Mouse (Mus musculus) lung, embryonic 14.5 days (tissue): ENCODE results near the gene Lrmda. TPM values are rescaled to one million over a fixed set of nuclear protein-coding genes. Genes with fewer than 3 reads are reported as not detected.
A peak's percentile ranks its signal among the peaks of the same experiment; 100 is the strongest.

Experiments
- ATAC-seq: fragments of 200-750 bp; cut with Nextera tagmentation; 2 replicates; pipeline ENCODE4 v1.8.0; 2017; ENCODE audit warnings: mild to moderate bottlenecking, moderate TSS enrichment, moderate library complexity; ENCODE audit not compliant: insufficient read depth
- DNase-seq: peaks from one replicate; pipeline ENCODE4 v3.0.0-alpha.2; 2015
- H3K27ac ChIP-seq: fragments of 300-500 bp; sonication (generic); 2 replicates; pipeline ENCODE4 v1.5.1; 2014; ENCODE audit warnings: low read depth, mild to moderate bottlenecking, moderate library complexity
- H3K27me3 ChIP-seq: fragments of 300-500 bp; sonication (generic); 2 replicates; pipeline ENCODE4 v1.6.1; 2014; ENCODE audit warnings: low read length, control low read depth; ENCODE audit not compliant: insufficient read depth
- H3K36me3 ChIP-seq: fragments of 300-500 bp; sonication (generic); 2 replicates; pipeline ENCODE4 v1.6.1; 2014; ENCODE audit warnings: control low read depth; ENCODE audit not compliant: insufficient read depth
- H3K4me1 ChIP-seq: fragments of 300-500 bp; sonication (generic); 2 replicates; pipeline ENCODE4 v1.6.1; 2014; ENCODE audit warnings: antibody characterized with exemption, control low read depth; ENCODE audit not compliant: insufficient read depth
- H3K4me2 ChIP-seq: fragments of 300-500 bp; sonication (generic); 2 replicates; pipeline ENCODE4 v1.6.1; 2014; ENCODE audit warnings: mild to moderate bottlenecking
- H3K4me3 ChIP-seq: fragments of 300-500 bp; sonication (generic); 2 replicates; pipeline ENCODE4 v1.5.1; 2014; ENCODE audit warnings: low read depth, low read length
- H3K9ac ChIP-seq: fragments of 300-500 bp; sonication (generic); 2 replicates; pipeline ENCODE4 v1.6.1; 2014
- H3K9me3 ChIP-seq: fragments of 300-500 bp; sonication (generic); 2 replicates; pipeline ENCODE4 v1.6.1; 2016; ENCODE audit warnings: low read depth, low read length, control low read depth
- CTCF ChIP-seq: IDR thresholded peaks from 2 replicates; pipeline ENCODE4 v1.5.1; 2016; ENCODE audit warnings: antibody characterized with exemption, low read depth
- WGBS: fragments of 180-500 bp; shearing (Covaris S2); extraction: QIAGEN DNeasy Blood & Tissue Kit; methylation state at CpG from one replicate; pipeline ENCODE4 v1.1.7; 2014; 5-methylcytosine and 5-hydroxymethylcytosine counted together
- polyA plus RNA-seq: library from polyadenylated mRNA; unstranded; fragments of >200 nt; fragmentation: Nextera tagmentation; extraction: Ambion mirVana; gene quantifications from 2 replicates; pipeline ENCODE4 v1.2.1, GENCODE M21; 2014

Lrmda gene
- polyA plus RNA-seq, 1 experiment from 2014 or later, result 1.1 TPM

DNA sequence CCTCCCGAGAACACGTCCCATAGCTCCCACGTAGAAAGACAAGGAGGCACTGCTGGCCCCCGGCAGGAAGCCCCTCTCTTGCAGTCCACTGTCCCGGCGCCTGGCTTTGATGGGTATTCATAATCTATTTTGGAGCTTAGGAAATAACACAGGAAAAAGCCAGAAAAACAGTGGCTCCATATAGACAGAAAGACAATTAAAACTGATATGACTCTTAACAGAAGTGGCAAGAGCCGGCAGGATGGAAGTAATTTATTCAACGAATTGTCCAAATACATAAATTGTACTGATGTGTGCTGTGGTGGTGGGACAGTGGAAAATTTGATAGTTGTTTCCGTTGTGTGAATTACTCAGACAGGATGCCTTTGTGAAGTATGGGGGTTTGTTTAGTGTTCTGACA lies 250.3 kb downstream of the Lrmda start:
- DNase-seq (peak; percentile 63), ATAC-seq (peak; percentile 44)

DNA sequence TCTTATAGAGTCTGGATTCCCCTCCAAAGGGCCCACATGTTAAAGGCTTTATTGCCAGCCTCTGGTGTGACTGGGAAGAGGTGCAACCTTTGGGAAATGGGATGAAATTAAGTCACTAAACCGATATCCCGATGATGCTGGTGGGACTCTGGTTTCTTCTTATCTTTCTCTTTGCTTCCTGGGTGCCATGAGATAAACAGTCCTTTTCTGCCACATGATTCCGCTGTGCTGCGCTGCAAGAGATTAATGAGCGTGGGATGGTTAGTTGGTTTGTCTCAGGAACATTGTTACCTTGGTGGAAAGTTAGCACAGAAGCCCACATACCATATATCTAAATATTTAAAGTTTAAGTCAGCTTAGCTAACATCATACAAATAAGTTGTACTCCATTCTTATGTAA lies 258.5 kb downstream of the Lrmda start:
- Histone ChIP-seq H3K4me2 (no peak overlapping the region), H3K4me3 (no peak overlapping the region), H3K27ac (no peak overlapping the region), H3K9me3 (no peaks in the 10 kb centered on the region), H3K27me3 (no peaks in the 10 kb centered on the region), H3K4me1 (no peaks in the 10 kb centered on the region), H3K9ac (no peak overlapping the region), H3K36me3 (no peaks in the 10 kb centered on the region)
- TF ChIP-seq CTCF, result no peak
- 79% methylated on average over 5 of the region's 5 CpGs for WGBS
- ATAC-seq, result no peak
- DNase-seq, result no peak

More for the DNA sequence above, 250.3 kb downstream of the Lrmda start:
- Histone ChIP-seq H3K36me3 (no peaks in the 10 kb centered on the region), H3K4me2 (no peak overlapping the region), H3K9me3 (no peaks in the 10 kb centered on the region), H3K9ac (no peak overlapping the region), H3K4me1 (no peaks in the 10 kb centered on the region), H3K27ac (no peak overlapping the region), H3K4me3 (no peak overlapping the region), H3K27me3 (0 out of 2 replicates have a peak, but pooled peaks cover 3% of the 10 kb centered on the region)
- no peak for TF ChIP-seq CTCF
- 72% methylated on average over 9 of the region's 9 CpGs for WGBS

DNA sequence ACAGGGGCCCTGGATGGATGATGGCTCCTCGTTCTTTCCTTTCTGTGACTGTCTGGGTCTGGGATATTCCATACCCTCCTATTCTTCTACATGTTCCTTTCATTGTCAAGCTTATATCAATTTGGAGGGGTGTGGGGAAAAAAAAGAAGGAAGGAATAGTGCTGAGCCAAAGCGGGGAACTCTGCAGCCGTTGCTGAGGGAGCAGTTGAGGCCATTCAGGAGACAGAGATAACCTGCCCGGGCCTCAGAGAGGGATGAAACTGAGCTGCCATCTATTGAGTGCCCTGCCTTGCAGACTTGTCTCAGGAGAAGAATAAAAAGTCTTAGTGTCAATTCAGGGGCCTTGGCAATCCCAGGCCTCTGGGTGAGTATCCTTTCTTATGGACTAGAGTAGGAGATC lies 260.1 kb downstream of the Lrmda start:
- no peaks in the 10 kb centered on the region for H3K36me3 ChIP-seq

DNA sequence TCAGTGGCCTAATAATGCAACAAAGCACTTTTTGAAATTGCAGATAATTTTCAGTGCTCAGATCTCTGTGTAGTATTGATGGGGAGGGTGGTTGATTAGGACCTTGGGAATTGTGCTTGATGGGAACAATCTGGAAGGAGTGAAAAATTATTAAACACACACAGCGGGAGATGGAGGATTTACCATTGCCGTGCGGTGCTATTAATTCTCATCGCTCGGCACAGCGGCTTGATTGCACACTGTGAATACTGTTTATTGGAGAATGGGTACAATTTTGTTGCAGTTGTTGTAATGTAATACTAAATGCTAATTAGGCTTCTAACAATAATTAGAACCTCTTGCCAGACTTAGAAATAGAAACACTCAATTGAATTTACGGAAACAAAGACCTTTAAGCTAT lies 262.1 kb downstream of the Lrmda start:
- DNase-seq (peak; percentile 10), ATAC-seq (no peak)
- no peaks in the 10 kb centered on the region for H3K9me3 ChIP-seq
- H3K4me3 ChIP-seq, result no peak overlapping the region
- no peaks in the 10 kb centered on the region for H3K4me1 ChIP-seq
- TF ChIP-seq CTCF, result no peak
- H3K9ac ChIP-seq, result no peak overlapping the region
- H3K36me3 ChIP-seq, result no peaks in the 10 kb centered on the region
- no peak overlapping the region for H3K27ac ChIP-seq
- WGBS, result 71% methylated on average over 7 of the region's 7 CpGs
- no peaks in the 10 kb centered on the region for H3K27me3 ChIP-seq
- H3K4me2 ChIP-seq, result no peak overlapping the region

More for the DNA sequence above, 260.1 kb downstream of the Lrmda start:
- ATAC-seq, result no peak
- H3K27ac ChIP-seq, result no peak overlapping the region
- DNase-seq, result no peak
- 82% methylated on average over 4 of the region's 4 CpGs for WGBS
- no peak overlapping the region for H3K4me2 ChIP-seq
- H3K9me3 ChIP-seq, result no peaks in the 10 kb centered on the region
- no peaks in the 10 kb centered on the region for H3K27me3 ChIP-seq
- no peaks in the 10 kb centered on the region for H3K4me1 ChIP-seq
- H3K4me3 ChIP-seq, result no peak overlapping the region
- H3K9ac ChIP-seq, result no peak overlapping the region
- no peak for TF ChIP-seq CTCF

DNA sequence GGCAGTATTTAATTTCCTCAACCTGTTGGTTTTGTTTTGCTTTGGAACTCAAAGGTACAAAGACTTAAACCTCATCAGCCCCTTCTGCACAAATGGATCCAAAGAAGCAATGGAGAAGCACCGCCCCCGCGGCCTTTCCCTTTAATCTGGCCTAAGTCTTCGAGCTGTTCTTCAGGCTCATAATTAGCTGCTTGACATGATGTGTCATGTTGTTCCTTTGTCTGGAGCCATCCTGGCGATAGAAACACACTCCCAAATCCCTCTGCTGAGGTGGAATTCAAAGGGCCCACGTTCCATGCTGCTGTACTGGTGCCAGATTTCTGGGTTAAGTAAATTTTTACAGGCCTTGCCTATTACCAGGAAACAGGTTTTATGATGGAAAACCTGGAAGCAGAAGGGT lies 263.3 kb downstream of the Lrmda start:
- peak; percentile 9 for DNase-seq
- no peaks in the 10 kb centered on the region for H3K36me3 ChIP-seq

DNA sequence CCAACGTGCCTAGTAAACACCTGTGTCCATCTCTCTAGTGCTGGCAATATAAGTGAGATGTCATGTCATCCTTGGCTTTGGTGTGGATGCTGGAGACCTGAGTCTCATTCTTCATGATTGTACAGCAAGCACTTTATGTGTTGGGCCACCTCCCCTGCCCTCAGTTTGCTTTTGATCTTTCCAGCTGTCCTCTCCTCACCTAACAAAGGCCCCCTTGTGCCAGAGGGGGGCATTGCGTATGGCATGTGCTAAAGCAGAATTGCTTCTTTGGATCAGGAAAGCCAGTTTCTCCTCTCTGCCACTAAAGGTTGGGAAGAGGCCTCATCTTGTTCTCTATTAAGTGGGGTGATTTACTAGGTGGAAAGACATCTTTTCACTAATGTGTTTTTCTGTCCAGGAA lies 264.2 kb downstream of the Lrmda start:
- H3K9ac ChIP-seq, result no peak overlapping the region
- no peaks in the 10 kb centered on the region for H3K27me3 ChIP-seq
- H3K4me2 ChIP-seq, result no peak overlapping the region
- no peak overlapping the region for H3K4me3 ChIP-seq
- peak; percentile 51 for DNase-seq
- no peak overlapping the region for H3K27ac ChIP-seq
- no peak for ATAC-seq
- no peaks in the 10 kb centered on the region for H3K36me3 ChIP-seq
- H3K9me3 ChIP-seq, result no peaks in the 10 kb centered on the region
- 76% methylated on average over 2 of the region's 2 CpGs for WGBS
- peak; percentile 58 for TF ChIP-seq CTCF
- peaks cover 7% of the 10 kb centered on the region for H3K4me1 ChIP-seq

More for the DNA sequence above, 263.3 kb downstream of the Lrmda start:
- Histone ChIP-seq H3K4me2 (no peak overlapping the region), H3K9ac (no peak overlapping the region), H3K27ac (no peak overlapping the region), H3K9me3 (no peaks in the 10 kb centered on the region), H3K4me1 (peaks cover 1% of the 10 kb centered on the region; the same call in 1 of the 2 replicates), H3K4me3 (no peak overlapping the region), H3K27me3 (no peaks in the 10 kb centered on the region)
- no peak for ATAC-seq
- TF ChIP-seq CTCF, result no peak
- 63% methylated on average over 6 of the region's 6 CpGs for WGBS

DNA sequence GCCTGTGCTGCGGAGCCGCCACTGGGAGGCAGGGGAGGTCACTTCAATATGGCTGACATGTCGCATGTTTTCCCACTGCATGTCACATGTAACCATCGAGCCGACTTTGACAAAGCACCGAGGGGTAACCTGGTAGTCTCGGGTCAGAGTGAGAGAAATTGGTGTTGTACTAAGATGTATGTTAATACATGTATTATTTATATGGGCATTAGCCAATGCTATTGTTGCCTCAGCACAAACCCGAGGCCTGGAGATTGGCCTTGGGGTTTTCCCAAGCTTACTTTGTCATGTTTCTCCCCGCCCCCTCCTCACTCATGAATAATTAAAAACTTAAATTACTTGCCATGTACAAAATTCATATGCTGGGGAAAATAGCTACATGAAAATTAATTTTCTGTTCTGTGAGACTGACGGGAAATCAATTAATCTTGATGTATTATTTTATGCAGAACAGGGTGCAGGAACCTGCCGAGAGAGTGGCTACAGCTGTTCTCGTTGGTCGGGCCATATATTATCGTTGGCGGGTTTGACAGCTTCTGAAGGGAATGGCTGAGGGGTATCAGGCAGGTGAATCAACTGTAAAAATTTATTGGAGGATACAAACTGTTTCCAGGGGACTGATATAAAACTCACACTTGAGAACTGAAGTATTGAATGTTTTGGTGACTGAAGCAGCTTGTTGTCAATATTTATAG lies 265.5 kb downstream of the Lrmda start:
- no peak overlapping the region for H3K4me3 ChIP-seq
- H3K4me1 ChIP-seq, result peaks cover 7% of the 10 kb centered on the region
- ATAC-seq (no peak), DNase-seq (no peak)
- WGBS, result 68% methylated on average over 15 of the region's 15 CpGs
- H3K27me3 ChIP-seq, result no peaks in the 10 kb centered on the region
- no peak overlapping the region for H3K9ac ChIP-seq
- peak; percentile 28 for TF ChIP-seq CTCF
- no peak overlapping the region for H3K27ac ChIP-seq
- H3K4me2 ChIP-seq, result no peak overlapping the region
- H3K36me3 ChIP-seq, result no peaks in the 10 kb centered on the region
- H3K9me3 ChIP-seq, result no peaks in the 10 kb centered on the region
